Mouse (Mus musculus) frontal cortex, postnatal 36 days (tissue): ENCODE data around the gene Trabd2b.
A peak's percentile ranks its signal among the peaks of the same experiment; 100 is the strongest.

Experiments used
- DNase-seq, 2 experiments: peaks; one replicate each; pipeline ENCODE4 v3.0.0; 2022; ENCODE audit warnings: low spot score in 2 of 2

The Trabd2b gene

GRCm38 (mm10) chr4:114495688-114496426 lies 89.3 kb downstream of the Trabd2b start:
- DNase-seq, result no peak

DNA sequence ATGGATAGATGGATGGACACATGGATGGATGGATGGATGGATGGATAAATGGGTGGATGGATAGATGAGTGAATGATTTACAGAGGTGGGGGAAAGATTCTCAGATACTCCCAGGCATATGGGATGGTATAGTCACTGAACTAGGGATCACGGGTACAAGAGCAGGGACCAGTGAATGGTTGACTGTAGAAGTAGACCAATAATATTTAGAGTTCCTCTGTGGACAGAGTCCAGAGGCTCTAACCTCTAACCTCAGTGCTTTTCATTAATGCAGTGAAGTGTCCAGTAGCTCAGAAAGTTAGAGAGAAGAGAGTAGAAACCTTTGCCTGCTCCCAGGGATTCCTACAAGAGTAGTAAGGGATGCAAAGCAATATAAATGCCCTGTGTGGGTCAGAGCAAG lies 93.1 kb downstream of the Trabd2b start:
- DNase-seq, result no peak

DNA sequence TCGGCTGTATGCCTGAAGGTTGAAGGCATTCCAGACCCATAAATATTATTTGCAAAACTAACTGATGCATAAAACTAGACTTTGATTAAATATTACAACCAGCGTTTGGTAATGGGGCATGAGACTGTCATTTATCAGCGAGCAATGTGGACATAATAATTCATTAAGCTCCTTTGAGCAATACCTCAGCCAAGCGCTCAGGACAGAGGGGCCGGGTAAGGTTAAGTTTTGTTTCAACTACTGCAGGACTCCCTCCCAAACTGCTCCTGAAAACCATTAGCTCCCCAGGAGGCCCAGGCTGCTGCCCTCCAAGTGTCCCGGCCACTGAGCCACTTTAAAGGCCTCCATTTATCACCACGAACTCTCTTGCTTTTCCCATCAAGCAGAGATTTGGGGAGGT lies 93.8 kb downstream of the Trabd2b start:
- no peak for DNase-seq

DNA sequence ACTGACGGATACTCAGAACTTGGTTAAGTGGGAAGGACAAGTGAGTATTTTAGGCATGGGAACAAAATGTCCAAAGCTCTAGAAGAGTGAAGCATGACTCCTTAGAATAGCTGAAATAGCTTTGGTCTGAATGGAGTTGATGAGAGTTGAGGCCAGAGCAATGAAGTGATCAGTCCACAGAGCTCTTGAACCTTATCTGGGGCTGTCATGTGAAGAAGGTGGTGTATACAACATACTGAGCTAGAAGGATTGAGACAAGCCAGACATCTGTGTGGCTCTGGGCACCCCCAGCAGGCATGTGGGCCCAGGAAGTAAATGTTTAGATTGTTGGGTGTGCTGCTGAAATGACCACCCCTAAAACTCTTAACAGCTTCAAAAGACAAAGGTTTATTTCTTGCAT lies 94.5 kb downstream of the Trabd2b start:
- no peak for DNase-seq

DNA sequence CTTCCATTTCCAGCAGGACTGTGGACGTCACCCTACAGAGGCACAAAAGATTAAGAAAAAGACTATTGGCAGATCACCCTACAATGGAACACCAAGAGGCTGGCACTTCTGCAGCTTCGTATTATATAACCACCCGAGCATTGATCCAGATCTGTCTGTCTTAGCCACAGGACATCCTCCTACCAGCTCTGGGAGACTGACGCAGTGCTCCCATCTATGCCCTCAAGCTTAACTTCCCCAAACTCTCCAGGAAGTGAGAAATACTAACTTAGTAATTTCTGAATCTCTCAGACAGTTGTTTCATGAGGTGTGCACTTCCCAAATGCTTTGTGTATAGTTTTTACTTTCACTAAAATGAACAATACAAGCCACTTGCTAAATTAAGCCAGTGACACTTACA lies 95.1 kb downstream of the Trabd2b start:
- DNase-seq, result no peak

- DNase-seq, result no peak
Measured at GRCm38 (mm10) chr4:114504227-114505041, 97.9 kb downstream of the Trabd2b start.

DNA sequence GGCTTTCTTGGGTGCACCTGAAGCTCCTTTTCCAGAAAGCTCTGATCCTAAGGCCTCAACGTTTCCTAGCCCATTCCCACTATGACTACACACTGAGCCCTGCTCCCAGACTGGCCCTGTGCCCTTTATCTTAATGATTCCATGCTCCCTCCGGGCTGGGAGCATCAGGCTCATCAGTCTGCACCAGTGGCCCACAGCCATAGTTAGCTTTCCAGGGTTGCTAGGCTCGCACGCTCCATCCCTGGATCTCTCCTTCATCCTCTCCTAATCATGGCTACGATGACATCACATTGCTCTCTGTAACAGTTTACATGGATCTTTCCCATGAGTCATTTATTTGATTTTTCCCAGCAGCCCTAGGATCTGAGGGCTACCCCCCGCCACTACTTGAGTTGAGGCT lies 103.1 kb downstream of the Trabd2b start:
- no peak for DNase-seq

- no peak for DNase-seq
Measured at GRCm38 (mm10) chr4:114511649-114512048, 105.1 kb downstream of the Trabd2b start.

DNA sequence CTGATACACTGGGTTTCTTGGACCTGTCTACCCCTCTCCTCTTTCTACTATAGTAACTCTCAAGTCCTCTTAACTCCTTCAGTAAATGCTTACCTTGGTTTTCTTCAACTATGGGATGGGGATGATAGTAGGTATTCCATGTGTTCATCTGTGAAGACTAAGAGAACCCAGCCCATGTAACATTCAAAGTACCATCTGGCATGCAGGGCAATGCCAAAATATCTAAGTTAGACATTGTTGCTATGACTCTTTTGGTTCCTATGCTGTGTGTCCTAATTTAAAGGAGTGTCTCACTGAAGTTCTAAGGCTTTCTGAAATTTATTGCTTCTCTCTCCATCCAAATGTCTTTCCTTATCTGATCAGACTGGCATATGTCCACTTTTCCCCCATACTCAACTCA lies 106.6 kb downstream of the Trabd2b start:
- peak in 1 of 2 experiments; percentile 53 for DNase-seq

- DNase-seq, result peak; percentile 14 to 36
Measured at GRCm38 (mm10) chr4:114515330-114515771, 108.8 kb downstream of the Trabd2b start.

- DNase-seq, result no peak
Measured at GRCm38 (mm10) chr4:114516651-114517050, 110.1 kb downstream of the Trabd2b start.

- no peak for DNase-seq
Measured at GRCm38 (mm10) chr4:114518061-114518460, 111.5 kb downstream of the Trabd2b start.

GRCm38 (mm10) chr4:114518571-114518970 lies 112.0 kb downstream of the Trabd2b start:
- no peak for DNase-seq

- no peak for DNase-seq
Measured at GRCm38 (mm10) chr4:114519321-114519720, 112.8 kb downstream of the Trabd2b start.

GRCm38 (mm10) chr4:114519966-114520365 lies 113.4 kb downstream of the Trabd2b start:
- DNase-seq, result no peak

- no peak for DNase-seq
Measured at GRCm38 (mm10) chr4:114523335-114524188, 117.0 kb downstream of the Trabd2b start.

- DNase-seq, result no peak
Measured at GRCm38 (mm10) chr4:114531591-114531990, 125.1 kb downstream of the Trabd2b start.

- no peak for DNase-seq
Measured at GRCm38 (mm10) chr4:114533894-114534754, 127.6 kb downstream of the Trabd2b start.

DNA sequence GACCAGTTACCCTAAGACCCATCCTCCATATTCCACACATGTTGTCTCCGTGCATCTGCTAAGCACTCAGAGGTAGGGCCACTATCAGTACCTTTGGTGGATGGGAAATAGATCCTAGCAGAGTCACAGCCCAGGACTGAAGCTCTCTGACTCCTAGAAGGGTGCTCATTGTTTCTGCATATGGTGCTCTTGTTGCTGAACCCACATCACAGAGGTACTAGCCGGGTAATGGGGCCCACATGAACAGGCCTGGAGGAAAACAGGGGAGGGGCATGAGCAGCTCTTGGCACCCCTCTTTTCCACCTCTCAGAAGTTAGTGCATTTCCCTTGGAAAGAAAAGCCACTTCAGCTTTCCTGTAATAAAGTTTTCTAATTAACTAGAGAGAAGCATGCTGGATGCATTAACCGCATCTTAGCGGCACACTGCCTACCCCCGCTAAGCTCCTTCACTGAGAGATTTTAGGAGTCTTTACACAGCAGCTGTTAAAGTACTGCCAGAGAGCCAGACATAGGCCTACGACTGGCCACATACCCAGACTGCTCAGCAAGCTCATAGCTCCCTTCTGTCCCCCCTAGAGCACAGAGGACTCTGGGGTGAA lies 131.0 kb downstream of the Trabd2b start:
- DNase-seq, result no peak

- DNase-seq, result no peak
Measured at GRCm38 (mm10) chr4:114540031-114540430, 133.5 kb downstream of the Trabd2b start.

DNA sequence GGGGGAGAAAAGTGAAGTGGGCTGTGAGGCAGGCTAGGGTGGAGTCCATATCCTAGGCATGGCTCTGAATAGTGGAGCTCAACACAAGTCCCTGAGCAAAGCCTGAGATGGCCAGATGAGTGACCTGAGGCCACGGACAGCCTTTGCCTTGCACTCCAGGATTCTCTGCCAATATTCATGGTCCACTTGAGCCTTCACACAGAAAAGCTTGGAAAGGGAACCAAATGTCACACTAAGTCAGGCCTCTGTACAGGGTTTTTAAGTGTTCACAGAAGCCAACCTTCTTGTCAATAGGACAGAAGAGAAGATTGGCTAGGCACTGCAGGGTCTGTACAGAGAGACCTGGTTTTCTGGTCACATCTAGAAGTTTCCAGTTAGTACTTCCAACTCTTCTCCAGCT lies 134.7 kb downstream of the Trabd2b start:
- DNase-seq, result no peak
